Mouse (Mus musculus): ENCODE measurements at regions not wholly inside any gene's neighbourhood (a gene's known extent, or its start where the extent isn't known, plus 50 kb on each side); places are given as distances from the start of the nearest gene placed in this dataset.

GRCm38 (mm10) chr3:133599731-133600130 is 54.8 kb upstream of the Tet2 start:
- DNase-seq, result no peak

- no peak for DNase-seq
Measured at GRCm38 (mm10) chr3:133600447-133601220, 55.7 kb upstream of the Tet2 start.

GRCm38 (mm10) chr3:133605460-133605859 is 60.5 kb upstream of the Tet2 start:
- no peak for DNase-seq

- no peak for DNase-seq
Measured at GRCm38 (mm10) chr3:133608845-133609261, 63.9 kb upstream of the Tet2 start.

GRCm38 (mm10) chr3:133613836-133614711 is 69.1 kb upstream of the Tet2 start:
- DNase-seq, result no peak

- no peak for DNase-seq
Measured at GRCm38 (mm10) chr3:133614712-133615426, 69.9 kb upstream of the Tet2 start.

- DNase-seq, result no peak
Measured at GRCm38 (mm10) chr3:133617036-133617435, 72.1 kb upstream of the Tet2 start.

- DNase-seq, result no peak
Measured at GRCm38 (mm10) chr3:133618491-133618890, 73.6 kb upstream of the Tet2 start.

- DNase-seq, result no peak
Measured at GRCm38 (mm10) chr3:133623201-133623744, 78.3 kb upstream of the Tet2 start.

- no peak for DNase-seq
Measured at GRCm38 (mm10) chr3:133624079-133624875, 79.3 kb upstream of the Tet2 start.

- no peak for DNase-seq
Measured at GRCm38 (mm10) chr3:133625046-133625445, 80.1 kb upstream of the Tet2 start.

GRCm38 (mm10) chr3:133626442-133626841 is 81.5 kb upstream of the Tet2 start:
- no peak for DNase-seq

- no peak for DNase-seq
Measured at GRCm38 (mm10) chr3:133627116-133627844, 82.3 kb upstream of the Tet2 start.

- DNase-seq, result no peak
Measured at GRCm38 (mm10) chr3:133634306-133634705, 89.4 kb upstream of the Tet2 start.

GRCm38 (mm10) chr3:133645604-133646003 is 100.7 kb upstream of the Tet2 start:
- no peak for DNase-seq

GRCm38 (mm10) chr3:133646449-133647059 is 101.6 kb upstream of the Tet2 start:
- DNase-seq, result no peak

- no peak for DNase-seq
Measured at GRCm38 (mm10) chr3:133650025-133650424, 105.1 kb upstream of the Tet2 start.

GRCm38 (mm10) chr3:133651996-133652395 is 107.1 kb upstream of the Tet2 start:
- no peak for DNase-seq

- no peak for DNase-seq
Measured at GRCm38 (mm10) chr3:133659759-133660158, 114.8 kb upstream of the Tet2 start.

- DNase-seq, result no peak
Measured at GRCm38 (mm10) chr3:133661303-133661702, 116.4 kb upstream of the Tet2 start.

- DNase-seq, result no peak
Measured at GRCm38 (mm10) chr3:133664914-133665313, 120.0 kb upstream of the Tet2 start.
